Mouse (Mus musculus) E14TG2a.4 (cell line): ENCODE measurements around the gene Tiam1.

Source experiments
- H3K27me3 ChIP-seq: 2 replicates; pipeline ENCODE4 v1.6.1; 2014; ENCODE audit warnings: low read length, control low read depth; ENCODE audit not compliant: insufficient read depth
- H3K36me3 ChIP-seq: 2 replicates; pipeline ENCODE4 v1.6.1; 2014; ENCODE audit warnings: low read length, control low read depth; ENCODE audit not compliant: insufficient read depth
- H3K4me1 ChIP-seq: replicated peaks from 2 replicates; pipeline ENCODE4 v1.6.1; 2014; ENCODE audit warnings: low read depth, low read length, control low read depth
- H3K4me3 ChIP-seq: replicated peaks from 2 replicates; pipeline ENCODE4 v1.5.1; 2014; ENCODE audit warnings: mild to moderate bottlenecking, low read length
- H3K9me3 ChIP-seq: 2 replicates; pipeline ENCODE4 v1.6.1; 2014; ENCODE audit warnings: low read length, control low read depth
- CTCF ChIP-seq: conservative IDR thresholded peaks from 2 replicates; pipeline ENCODE4 v1.5.1; 2014; ENCODE audit warnings: low read length
- NANOG ChIP-seq: IDR thresholded peaks from 2 replicates; pipeline ENCODE4 v1.6.1; 2014; ENCODE audit warnings: borderline replicate concordance, low read length, mixed read lengths
- POU5F1 ChIP-seq: IDR thresholded peaks from 2 replicates; pipeline ENCODE4 v1.6.1; 2014; ENCODE audit warnings: low read length, borderline replicate concordance

Tiam1 gene

GRCm38 (mm10) chr16:89900681-89901080 is 242.9 kb downstream of the Tiam1 start:
- Histone ChIP-seq H3K4me1 (peaks cover 52% of the 10 kb centered on the region), H3K27me3 (peaks cover 36% of the 10 kb centered on the region), H3K36me3 (no peaks in the 10 kb centered on the region), H3K9me3 (no peaks in the 10 kb centered on the region), H3K4me3 (no peak overlapping the region)
- TF ChIP-seq POU5F1 (no peak), NANOG (no peak), CTCF (no peak)

- H3K4me3 ChIP-seq, result no peak overlapping the region
- no peaks in the 10 kb centered on the region for H3K36me3 ChIP-seq
- peaks cover 36% of the 10 kb centered on the region for H3K27me3 ChIP-seq
- TF ChIP-seq NANOG (no peak), CTCF (no peak), POU5F1 (no peak)
- H3K9me3 ChIP-seq, result no peaks in the 10 kb centered on the region
- peaks cover 59% of the 10 kb centered on the region for H3K4me1 ChIP-seq
Observed at GRCm38 (mm10) chr16:89899192-89899591, 244.4 kb downstream of the Tiam1 start.

DNA sequence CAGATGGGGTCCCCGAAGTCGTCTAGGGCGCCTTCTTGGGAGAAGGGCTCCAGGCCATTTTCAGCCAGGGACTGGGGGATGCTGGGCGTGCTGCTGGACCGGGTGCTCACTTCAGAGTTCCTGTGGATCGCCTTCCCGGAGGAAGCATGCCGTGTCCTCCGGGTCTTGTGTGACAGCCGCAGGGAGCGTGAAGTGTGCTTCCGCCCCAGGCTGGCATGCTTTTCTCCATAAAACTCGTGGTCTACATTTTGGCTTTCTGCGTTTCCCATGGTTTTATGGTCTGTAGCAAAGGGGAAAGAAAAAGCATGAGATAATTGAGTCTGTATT is 245.3 kb downstream of the Tiam1 start:
- peaks cover 4% of the 10 kb centered on the region for H3K9me3 ChIP-seq
- peaks cover 36% of the 10 kb centered on the region for H3K27me3 ChIP-seq
- peak overlapping the region; percentile 67 for H3K4me3 ChIP-seq
- H3K36me3 ChIP-seq, result no peaks in the 10 kb centered on the region
- peaks cover 52% of the 10 kb centered on the region for H3K4me1 ChIP-seq
- TF ChIP-seq POU5F1 (no peak), CTCF (no peak), NANOG (no peak)

DNA sequence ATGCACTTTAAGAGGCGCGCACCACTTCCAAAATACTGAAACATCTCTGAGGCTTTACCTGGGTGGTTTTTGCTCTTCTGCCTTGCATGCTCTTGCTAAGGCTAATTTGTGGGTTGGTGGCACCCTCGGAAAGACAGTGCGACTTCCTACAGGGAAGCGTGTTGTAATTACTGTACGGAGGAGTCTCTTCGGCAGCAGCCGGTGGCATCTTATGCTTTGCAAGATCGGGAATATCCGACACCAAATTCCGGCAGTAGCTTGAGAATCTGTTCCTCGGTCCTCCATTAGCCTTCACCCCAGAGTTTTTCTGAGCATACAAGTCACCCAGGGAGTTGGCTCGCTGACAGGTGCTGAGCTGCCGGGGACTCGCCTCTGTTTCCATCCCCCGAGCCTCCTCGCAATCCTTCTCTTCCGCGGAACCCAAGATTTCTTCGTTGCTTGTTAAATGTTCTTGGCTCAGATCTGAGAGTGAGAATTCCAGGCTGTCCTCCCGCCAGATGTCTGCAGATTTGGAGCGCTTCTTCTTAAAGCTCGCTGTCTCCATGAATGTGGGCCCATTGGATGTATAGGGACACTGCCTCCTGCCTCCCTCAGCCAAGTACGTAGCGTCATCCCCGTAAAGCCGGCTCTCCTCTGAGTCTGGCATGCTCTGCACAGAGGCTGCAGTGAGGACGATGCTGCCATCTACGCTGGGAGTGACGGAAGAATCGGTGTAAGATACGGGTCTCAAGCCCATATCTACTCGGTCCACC is 245.8 kb downstream of the Tiam1 start:
- H3K4me1 ChIP-seq, result peaks cover 48% of the 10 kb centered on the region
- H3K4me3 ChIP-seq, result peak overlapping the region; percentile 67
- TF ChIP-seq NANOG (no peak), POU5F1 (no peak)
- no peaks in the 10 kb centered on the region for H3K36me3 ChIP-seq
- peaks cover 7% of the 10 kb centered on the region for H3K9me3 ChIP-seq
- peaks cover 36% of the 10 kb centered on the region for H3K27me3 ChIP-seq

GRCm38 (mm10) chr16:89896885-89897546 is 246.6 kb downstream of the Tiam1 start:
- H3K36me3 ChIP-seq, result no peaks in the 10 kb centered on the region
- H3K27me3 ChIP-seq, result peaks cover 36% of the 10 kb centered on the region
- TF ChIP-seq NANOG, result no peak
- no peak for TF ChIP-seq POU5F1
- no peak for TF ChIP-seq CTCF
- H3K4me1 ChIP-seq, result peaks cover 45% of the 10 kb centered on the region
- H3K4me3 ChIP-seq, result peak overlapping the region; percentile 67
- H3K9me3 ChIP-seq, result peaks cover 7% of the 10 kb centered on the region

GRCm38 (mm10) chr16:89896392-89896791 is 247.2 kb downstream of the Tiam1 start:
- peak; percentile 86 for TF ChIP-seq CTCF
- no peak for TF ChIP-seq NANOG
- H3K4me3 ChIP-seq, result peak overlapping the region; percentile 67; the same call in 1 of the 2 replicates
- H3K36me3 ChIP-seq, result no peaks in the 10 kb centered on the region
- peaks cover 46% of the 10 kb centered on the region for H3K4me1 ChIP-seq
- H3K9me3 ChIP-seq, result peaks cover 7% of the 10 kb centered on the region
- peaks cover 36% of the 10 kb centered on the region for H3K27me3 ChIP-seq

GRCm38 (mm10) chr16:89895283-89895682 is 248.3 kb downstream of the Tiam1 start:
- Histone ChIP-seq H3K9me3 (peaks cover 7% of the 10 kb centered on the region), H3K36me3 (no peaks in the 10 kb centered on the region), H3K27me3 (peaks cover 36% of the 10 kb centered on the region), H3K4me1 (peaks cover 56% of the 10 kb centered on the region), H3K4me3 (no peak overlapping the region)
- TF ChIP-seq CTCF, result no peak

- Histone ChIP-seq H3K4me1 (peaks cover 61% of the 10 kb centered on the region), H3K36me3 (no peaks in the 10 kb centered on the region), H3K27me3 (peaks cover 33% of the 10 kb centered on the region), H3K4me3 (no peak overlapping the region), H3K9me3 (peaks cover 7% of the 10 kb centered on the region)
- no peak for TF ChIP-seq CTCF
- TF ChIP-seq NANOG, result no peak
- no peak for TF ChIP-seq POU5F1
Observed at GRCm38 (mm10) chr16:89894816-89895215, 248.8 kb downstream of the Tiam1 start.
